Mouse (Mus musculus): ENCODE results near the gene Mrgprx1. TPM values are rescaled to one million over a fixed set of nuclear protein-coding genes. Genes with fewer than 3 reads are reported as not detected.

The Mrgprx1 gene
- polyA plus RNA-seq, 1 experiment, result not detected

GRCm38 (mm10) chr7:47986752-47987151, 40.6 kb downstream of the Mrgprx1 start:
- no peaks in the 10 kb centered on the region for H3K79me3 ChIP-seq (ENCODE audit: low read depth)
- no peak overlapping the region for H3K4me3 ChIP-seq (ENCODE audit: insufficient read depth, poor library complexity, severe bottlenecking)
- TF ChIP-seq USF1 (IDR thresholded peaks at IDR 0.05; ENCODE audit: low read depth) (no peak), FOSL1 (IDR thresholded peaks at IDR 0.05; ENCODE audit: insufficient read depth, low read length, poor library complexity, severe bottlenecking) (no peak), MYOD1 (IDR thresholded peaks at IDR 0.05; ENCODE audit: control insufficient read depth, insufficient read length, low read depth) (no peak), MAX (IDR thresholded peaks at IDR 0.05) (no peak), CTCF (IDR thresholded peaks at IDR 0.05; ENCODE audit: control insufficient read depth, insufficient read depth, insufficient read length) (no peak), CEBPB (IDR thresholded peaks at IDR 0.05; ENCODE audit: low read depth) (no peak), MYOG (IDR thresholded peaks at IDR 0.05; ENCODE audit: control insufficient read depth, extremely low read depth, insufficient read length) (no peak)
- no peak overlapping the region for H3ac ChIP-seq (ENCODE audit: control insufficient read depth, insufficient read length, low read depth)
- H3K79me2 ChIP-seq (ENCODE audit: control insufficient read depth, insufficient read depth), result no peaks in the 10 kb centered on the region
- no peaks in the 10 kb centered on the region for H3K36me3 ChIP-seq (ENCODE audit: control insufficient read depth, insufficient read depth)
- H3K27me3 ChIP-seq (ENCODE audit: control insufficient read depth, insufficient read depth, insufficient read length), result no peaks in the 10 kb centered on the region

GRCm38 (mm10) chr7:47981995-47982394, 45.4 kb downstream of the Mrgprx1 start, which contains the start of gene Mrgpra4:
Mrgpra4 (minus strand) TSS chr7:47982095.
- Histone ChIP-seq H3K4me3 (ENCODE audit: insufficient read depth, poor library complexity, severe bottlenecking) (no peak within 1 kb of the TSS), H3K27me3 (ENCODE audit: control insufficient read depth, insufficient read depth, insufficient read length) (no peaks in the 10 kb centered on the region), H3K36me3 (ENCODE audit: control insufficient read depth, insufficient read depth) (no peaks in the 10 kb centered on the region), H3K79me3 (ENCODE audit: low read depth) (no peaks in the 10 kb centered on the region), H3ac (ENCODE audit: control insufficient read depth, insufficient read length, low read depth) (no peak within 1 kb of the TSS), H3K79me2 (ENCODE audit: control insufficient read depth, insufficient read depth) (no peaks in the 10 kb centered on the region)
- TF ChIP-seq CEBPB (IDR thresholded peaks at IDR 0.05; ENCODE audit: low read depth) (no peak), FOSL1 (IDR thresholded peaks at IDR 0.05; ENCODE audit: insufficient read depth, low read length, poor library complexity, severe bottlenecking) (no peak)

Other genes with a start within 250 kb of the Mrgprx1 start
- not detected for gene Mrgpra4, start 45.5 kb downstream of the Mrgprx1 start, polyA plus RNA-seq (2012; fragmentation: generic; extraction: Trizol)
- gene Mrgprb5, start 141.4 kb upstream of the Mrgprx1 start, polyA plus RNA-seq (2012; fragmentation: generic; extraction: Trizol), result not detected
- not detected for gene Mrgprb4, start 171.7 kb upstream of the Mrgprx1 start, polyA plus RNA-seq (2012; fragmentation: generic; extraction: Trizol)